Mouse (Mus musculus): ENCODE results near the gene Prkag2. TPM values are rescaled to one million over a fixed set of nuclear protein-coding genes. Genes with fewer than 3 reads are reported as not detected.

The Prkag2 gene
- polyA plus RNA-seq, 1 experiment from 2014 or later: 45.0 TPM

- Histone ChIP-seq H3K9me3 (0 out of 2 replicates have a peak, but pooled peaks cover 7% of the 10 kb centered on the region), H3K4me3 (no peak overlapping the region), H3K27me3 (ENCODE audit: poor library complexity, severe bottlenecking) (no peaks in the 10 kb centered on the region), H3K4me1 (no peaks in the 10 kb centered on the region), H3K27ac (no peak overlapping the region), H3K36me3 (replicated peaks) (no peaks in the 10 kb centered on the region)
- WGBS: 88% methylated on average over 10 of the region's 10 CpGs
- DNase-seq (ENCODE audit: extremely low spot score, low spot score): no peak
These were observed 165.0 kb downstream of the Prkag2 start for GRCm38 (mm10) chr5:24935446-24935845.

GRCm38 (mm10) chr5:24933760-24934159 is 166.7 kb downstream of the Prkag2 start:
- H3K27me3 ChIP-seq (ENCODE audit: poor library complexity, severe bottlenecking): no peaks in the 10 kb centered on the region
- 96% methylated on average over 1 of the region's 1 CpGs for WGBS

GRCm38 (mm10) chr5:24931578-24932185 is 168.8 kb downstream of the Prkag2 start:
- no peaks in the 10 kb centered on the region for H3K27me3 ChIP-seq (ENCODE audit: poor library complexity, severe bottlenecking)
- no peak overlapping the region for H3K4me3 ChIP-seq
- no peaks in the 10 kb centered on the region for H3K36me3 ChIP-seq (replicated peaks)
- 85% methylated on average over 10 of the region's 10 CpGs for WGBS
- peaks cover 21% of the 10 kb centered on the region for H3K4me1 ChIP-seq
- no peak for DNase-seq (ENCODE audit: extremely low spot score, low spot score)
- no peak overlapping the region for H3K27ac ChIP-seq
- H3K9me3 ChIP-seq: 0 out of 2 replicates have a peak, but pooled peaks cover 7% of the 10 kb centered on the region

More at GRCm38 (mm10) chr5:24933760-24934159, 166.7 kb downstream of the Prkag2 start:
- Histone ChIP-seq H3K4me1 (peaks cover 13% of the 10 kb centered on the region), H3K4me3 (no peak overlapping the region), H3K9me3 (0 out of 2 replicates have a peak, but pooled peaks cover 7% of the 10 kb centered on the region), H3K27ac (no peak overlapping the region), H3K36me3 (replicated peaks) (no peaks in the 10 kb centered on the region)
- no peak for DNase-seq (ENCODE audit: extremely low spot score, low spot score)

GRCm38 (mm10) chr5:24930831-24931577 is 169.4 kb downstream of the Prkag2 start:
- Histone ChIP-seq H3K36me3 (replicated peaks) (no peaks in the 10 kb centered on the region), H3K27ac (no peak overlapping the region), H3K4me3 (no peak overlapping the region), H3K4me1 (peaks cover 21% of the 10 kb centered on the region), H3K9me3 (0 out of 2 replicates have a peak, but pooled peaks cover 7% of the 10 kb centered on the region), H3K27me3 (ENCODE audit: poor library complexity, severe bottlenecking) (no peaks in the 10 kb centered on the region)
- 79% methylated on average over 8 of the region's 8 CpGs for WGBS
- no peak for DNase-seq (ENCODE audit: extremely low spot score, low spot score)

- H3K4me3 ChIP-seq: no peak overlapping the region
- peak overlapping the region; percentile 6; the same call in 1 of the 2 replicates for H3K27ac ChIP-seq
- H3K27me3 ChIP-seq (ENCODE audit: poor library complexity, severe bottlenecking): no peaks in the 10 kb centered on the region
- H3K4me1 ChIP-seq: peaks cover 21% of the 10 kb centered on the region
- DNase-seq (ENCODE audit: extremely low spot score, low spot score): no peak
- no peaks in the 10 kb centered on the region for H3K36me3 ChIP-seq (replicated peaks)
- 0 out of 2 replicates have a peak, but pooled peaks cover 5% of the 10 kb centered on the region for H3K9me3 ChIP-seq
- 94% methylated on average over 4 of the region's 4 CpGs for WGBS
These were observed 171.6 kb downstream of the Prkag2 start for GRCm38 (mm10) chr5:24928816-24929215.

GRCm38 (mm10) chr5:24927706-24928105 is 172.7 kb downstream of the Prkag2 start:
- WGBS: 25% methylated on average over 8 of the region's 8 CpGs
- H3K4me1 ChIP-seq: peaks cover 21% of the 10 kb centered on the region
- H3K27ac ChIP-seq: peak overlapping the region; percentile 40; the same call in 1 of the 2 replicates

GRCm38 (mm10) chr5:24919155-24919554 is 181.3 kb downstream of the Prkag2 start:
- Histone ChIP-seq H3K36me3 (replicated peaks) (no peaks in the 10 kb centered on the region), H3K4me3 (no peak overlapping the region), H3K27ac (no peak overlapping the region), H3K9me3 (no peaks in the 10 kb centered on the region), H3K4me1 (no peaks in the 10 kb centered on the region), H3K27me3 (ENCODE audit: poor library complexity, severe bottlenecking) (no peaks in the 10 kb centered on the region)
- DNase-seq (ENCODE audit: extremely low spot score, low spot score): no peak
- WGBS: 88% methylated on average over 1 of the region's 1 CpGs

More at GRCm38 (mm10) chr5:24927706-24928105, 172.7 kb downstream of the Prkag2 start:
- no peak overlapping the region for H3K4me3 ChIP-seq
- no peak for DNase-seq (ENCODE audit: extremely low spot score, low spot score)
- H3K27me3 ChIP-seq (ENCODE audit: poor library complexity, severe bottlenecking): no peaks in the 10 kb centered on the region
- H3K9me3 ChIP-seq: no peaks in the 10 kb centered on the region
- H3K36me3 ChIP-seq (replicated peaks): no peaks in the 10 kb centered on the region

GRCm38 (mm10) chr5:24916511-24916910 is 183.9 kb downstream of the Prkag2 start:
- Histone ChIP-seq H3K9me3 (no peaks in the 10 kb centered on the region), H3K27ac (no peak overlapping the region), H3K36me3 (replicated peaks) (no peaks in the 10 kb centered on the region), H3K4me1 (no peaks in the 10 kb centered on the region), H3K27me3 (ENCODE audit: poor library complexity, severe bottlenecking) (no peaks in the 10 kb centered on the region), H3K4me3 (no peak overlapping the region)
- DNase-seq (ENCODE audit: extremely low spot score, low spot score): no peak
- WGBS: 91% methylated on average over 4 of the region's 4 CpGs

GRCm38 (mm10) chr5:24915119-24915518 is 185.3 kb downstream of the Prkag2 start:
- no peak overlapping the region for H3K4me3 ChIP-seq
- H3K4me1 ChIP-seq: 0 out of 2 replicates have a peak, but pooled peaks cover 2% of the 10 kb centered on the region
- no peaks in the 10 kb centered on the region for H3K36me3 ChIP-seq (replicated peaks)
- 79% methylated on average over 5 of the region's 5 CpGs for WGBS
- DNase-seq (ENCODE audit: extremely low spot score, low spot score): no peak
- no peak overlapping the region for H3K27ac ChIP-seq
- no peaks in the 10 kb centered on the region for H3K27me3 ChIP-seq (ENCODE audit: poor library complexity, severe bottlenecking)
- H3K9me3 ChIP-seq: no peaks in the 10 kb centered on the region

- Histone ChIP-seq H3K27me3 (ENCODE audit: poor library complexity, severe bottlenecking) (no peaks in the 10 kb centered on the region), H3K36me3 (replicated peaks) (no peaks in the 10 kb centered on the region), H3K4me3 (no peak overlapping the region), H3K4me1 (peaks cover 7% of the 10 kb centered on the region; the same call in 1 of the 2 replicates), H3K27ac (no peak overlapping the region), H3K9me3 (no peaks in the 10 kb centered on the region)
- 89% methylated on average over 6 of the region's 6 CpGs for WGBS
- DNase-seq (ENCODE audit: extremely low spot score, low spot score): no peak
These were observed 186.8 kb downstream of the Prkag2 start for GRCm38 (mm10) chr5:24913656-24914055.

GRCm38 (mm10) chr5:24908820-24909716 is 191.4 kb downstream of the Prkag2 start:
- H3K4me3 ChIP-seq: peak overlapping the region; percentile 96
- H3K27me3 ChIP-seq (ENCODE audit: poor library complexity, severe bottlenecking): no peaks in the 10 kb centered on the region
- peaks cover 28% of the 10 kb centered on the region for H3K4me1 ChIP-seq
- no peaks in the 10 kb centered on the region for H3K9me3 ChIP-seq
- peak; percentile 54 for DNase-seq (ENCODE audit: extremely low spot score, low spot score)
- H3K27ac ChIP-seq: peak overlapping the region; percentile 98
- peaks cover 12% of the 10 kb centered on the region for H3K36me3 ChIP-seq (replicated peaks)
- 11% methylated on average over 17 of the region's 19 CpGs for WGBS

GRCm38 (mm10) chr5:24908141-24908819 is 192.2 kb downstream of the Prkag2 start:
- DNase-seq (ENCODE audit: extremely low spot score, low spot score): peak; percentile 87
- WGBS: 0% methylated on average over 72 of the region's 87 CpGs

More at GRCm38 (mm10) chr5:24908141-24908819, 192.2 kb downstream of the Prkag2 start:
- Histone ChIP-seq H3K27me3 (ENCODE audit: poor library complexity, severe bottlenecking) (no peaks in the 10 kb centered on the region), H3K4me3 (peak overlapping the region; percentile 96), H3K4me1 (peaks cover 28% of the 10 kb centered on the region), H3K36me3 (replicated peaks) (peaks cover 12% of the 10 kb centered on the region), H3K9me3 (no peaks in the 10 kb centered on the region), H3K27ac (peak overlapping the region; percentile 98)
